Mouse (Mus musculus) G1E (cell line): Measurements from ENCODE around the gene Myo1b.

Experiments
- CTCF ChIP-seq: IDR thresholded peaks from 2 replicates; pipeline ENCODE4 v1.5.1; 2012; ENCODE audit warnings: low read depth, low read length, inconsistent platforms, mixed read lengths
- GATA1 ChIP-seq: IDR thresholded peaks from 2 replicates; pipeline ENCODE4 v1.6.1; 2012; ENCODE audit warnings: borderline replicate concordance, low read length, inconsistent platforms, mixed read lengths
- POLR2AphosphoS5 ChIP-seq: IDR thresholded peaks from 2 replicates; pipeline ENCODE4 v1.6.1; 2012; ENCODE audit warnings: low read depth, low read length, inconsistent platforms; ENCODE audit not compliant: insufficient replicate concordance
- TAL1 ChIP-seq: conservative IDR thresholded peaks from 2 replicates; pipeline ENCODE4 v1.6.1; 2012; ENCODE audit warnings: low read depth, low read length, inconsistent platforms, mixed read lengths

GRCm38 (mm10) chr1:51743756-51744425 is 172.0 kb downstream of the Myo1b start:
- TF ChIP-seq CTCF (no peak), POLR2AphosphoS5 (no peak), TAL1 (no peak), GATA1 (no peak)
